Mouse (Mus musculus): ENCODE measurements at regions not wholly inside any gene's neighbourhood (a gene's known extent, or its start where the extent isn't known, plus 50 kb on each side); places are given as distances from the start of the nearest gene placed in this dataset.

GRCm38 (mm10) chr13:6201516-6201915 lies 340.2 kb downstream of the Klf6 start:
- Histone ChIP-seq H3K27me3 (replicated peaks; ENCODE audit: insufficient read depth, low read length) (no peaks in the 10 kb centered on the region), H3K4me2 (replicated peaks; ENCODE audit: low read depth, low read length) (no peak overlapping the region), H3K4me1 (ENCODE audit: insufficient read depth, low read depth, low read length) (no peaks in the 10 kb centered on the region), H3K4me3 (ENCODE audit: low read depth, low read length) (no peak overlapping the region), H3K27ac (ENCODE audit: low read length) (no peak overlapping the region), H3K36me3 (ENCODE audit: insufficient read depth, low read length) (no peaks in the 10 kb centered on the region), H3K9me3 (ENCODE audit: low read length) (no peaks in the 10 kb centered on the region), H3K9ac (replicated peaks; ENCODE audit: low read depth) (no peak overlapping the region)
- TF ChIP-seq CTCF (IDR thresholded peaks at IDR 0.05) (no peak), EP300 (IDR thresholded peaks at IDR 0.05) (no peak)
- ATAC-seq: no peak
- DNase-seq (ENCODE audit: low spot score): no peak
- 75% methylated on average over 1 of the region's 1 CpGs for WGBS

GRCm38 (mm10) chr13:6204801-6205200 lies 343.1 kb upstream of the Pitrm1 start:
- TF ChIP-seq EP300 (IDR thresholded peaks at IDR 0.05): no peak
- TF ChIP-seq CTCF (IDR thresholded peaks at IDR 0.05): no peak

GRCm38 (mm10) chr13:6212550-6212949 lies 335.4 kb upstream of the Pitrm1 start:
- TF ChIP-seq CTCF (IDR thresholded peaks at IDR 0.05): no peak
- no peak for TF ChIP-seq EP300 (IDR thresholded peaks at IDR 0.05)
- Histone ChIP-seq H3K27ac (ENCODE audit: low read length) (no peak overlapping the region), H3K9me3 (ENCODE audit: low read length) (no peaks in the 10 kb centered on the region), H3K9ac (replicated peaks; ENCODE audit: low read depth) (no peak overlapping the region), H3K4me3 (ENCODE audit: low read depth, low read length) (no peak overlapping the region), H3K27me3 (replicated peaks; ENCODE audit: insufficient read depth, low read length) (no peaks in the 10 kb centered on the region), H3K4me1 (ENCODE audit: insufficient read depth, low read depth, low read length) (no peaks in the 10 kb centered on the region), H3K4me2 (replicated peaks; ENCODE audit: low read depth, low read length) (no peak overlapping the region), H3K36me3 (ENCODE audit: insufficient read depth, low read length) (no peaks in the 10 kb centered on the region)
- WGBS: 48% methylated on average over 2 of the region's 2 CpGs
- no peak for ATAC-seq
- no peak for DNase-seq (ENCODE audit: low spot score)

More at GRCm38 (mm10) chr13:6204801-6205200, 343.1 kb upstream of the Pitrm1 start:
- 71% methylated on average over 4 of the region's 4 CpGs for WGBS
- no peak for DNase-seq (ENCODE audit: low spot score)
- Histone ChIP-seq H3K9ac (replicated peaks; ENCODE audit: low read depth) (no peak overlapping the region), H3K27me3 (replicated peaks; ENCODE audit: insufficient read depth, low read length) (no peaks in the 10 kb centered on the region), H3K4me2 (replicated peaks; ENCODE audit: low read depth, low read length) (no peak overlapping the region), H3K27ac (ENCODE audit: low read length) (no peak overlapping the region), H3K4me1 (ENCODE audit: insufficient read depth, low read depth, low read length) (no peaks in the 10 kb centered on the region), H3K9me3 (ENCODE audit: low read length) (no peaks in the 10 kb centered on the region), H3K4me3 (ENCODE audit: low read depth, low read length) (no peak overlapping the region), H3K36me3 (ENCODE audit: insufficient read depth, low read length) (no peaks in the 10 kb centered on the region)
- no peak for ATAC-seq

- WGBS: 94% methylated on average over 2 of the region's 2 CpGs
- no peak overlapping the region for H3K9ac ChIP-seq (replicated peaks; ENCODE audit: low read depth)
- H3K9me3 ChIP-seq (ENCODE audit: low read length): no peaks in the 10 kb centered on the region
- H3K27me3 ChIP-seq (replicated peaks; ENCODE audit: insufficient read depth, low read length): no peaks in the 10 kb centered on the region
- H3K36me3 ChIP-seq (ENCODE audit: insufficient read depth, low read length): no peaks in the 10 kb centered on the region
- no peak overlapping the region for H3K4me2 ChIP-seq (replicated peaks; ENCODE audit: low read depth, low read length)
- ATAC-seq (no peak), DNase-seq (ENCODE audit: low spot score) (no peak)
- no peaks in the 10 kb centered on the region for H3K4me1 ChIP-seq (ENCODE audit: insufficient read depth, low read depth, low read length)
- TF ChIP-seq EP300 (IDR thresholded peaks at IDR 0.05) (no peak), CTCF (IDR thresholded peaks at IDR 0.05) (no peak)
- H3K27ac ChIP-seq (ENCODE audit: low read length): no peak overlapping the region
- no peak overlapping the region for H3K4me3 ChIP-seq (ENCODE audit: low read depth, low read length)
These were observed 333.8 kb upstream of the Pitrm1 start for GRCm38 (mm10) chr13:6214189-6214588.

- no peak overlapping the region for H3K4me2 ChIP-seq (replicated peaks; ENCODE audit: low read depth, low read length)
- ATAC-seq: no peak
- H3K9ac ChIP-seq (replicated peaks; ENCODE audit: low read depth): no peak overlapping the region
- no peak for DNase-seq (ENCODE audit: low spot score)
- no peak overlapping the region for H3K27ac ChIP-seq (ENCODE audit: low read length)
- no peaks in the 10 kb centered on the region for H3K27me3 ChIP-seq (replicated peaks; ENCODE audit: insufficient read depth, low read length)
- WGBS: 76% methylated on average over 7 of the region's 7 CpGs
- H3K9me3 ChIP-seq (ENCODE audit: low read length): no peaks in the 10 kb centered on the region
- no peak overlapping the region for H3K4me3 ChIP-seq (ENCODE audit: low read depth, low read length)
- H3K36me3 ChIP-seq (ENCODE audit: insufficient read depth, low read length): no peaks in the 10 kb centered on the region
- no peak for TF ChIP-seq CTCF (IDR thresholded peaks at IDR 0.05)
- no peak for TF ChIP-seq EP300 (IDR thresholded peaks at IDR 0.05)
- H3K4me1 ChIP-seq (ENCODE audit: insufficient read depth, low read depth, low read length): no peaks in the 10 kb centered on the region
These were observed 321.8 kb upstream of the Pitrm1 start for GRCm38 (mm10) chr13:6226087-6226643.

- no peak overlapping the region for H3K27ac ChIP-seq (ENCODE audit: low read length)
- H3K4me3 ChIP-seq (ENCODE audit: low read depth, low read length): no peak overlapping the region
- TF ChIP-seq CTCF (IDR thresholded peaks at IDR 0.05) (no peak), EP300 (IDR thresholded peaks at IDR 0.05) (no peak)
- no peak overlapping the region for H3K4me2 ChIP-seq (replicated peaks; ENCODE audit: low read depth, low read length)
- no peak for DNase-seq (ENCODE audit: low spot score)
- H3K9me3 ChIP-seq (ENCODE audit: low read length): no peaks in the 10 kb centered on the region
- 83% methylated on average over 1 of the region's 1 CpGs for WGBS
- no peaks in the 10 kb centered on the region for H3K36me3 ChIP-seq (ENCODE audit: insufficient read depth, low read length)
- H3K27me3 ChIP-seq (replicated peaks; ENCODE audit: insufficient read depth, low read length): no peaks in the 10 kb centered on the region
- H3K4me1 ChIP-seq (ENCODE audit: insufficient read depth, low read depth, low read length): no peaks in the 10 kb centered on the region
- ATAC-seq: no peak
- H3K9ac ChIP-seq (replicated peaks; ENCODE audit: low read depth): no peak overlapping the region
These were observed 319.7 kb upstream of the Pitrm1 start for GRCm38 (mm10) chr13:6228278-6228677.

GRCm38 (mm10) chr13:6235394-6235793 lies 312.6 kb upstream of the Pitrm1 start:
- no peak for ATAC-seq
- Histone ChIP-seq H3K27ac (ENCODE audit: low read length) (no peak overlapping the region), H3K9me3 (ENCODE audit: low read length) (no peaks in the 10 kb centered on the region), H3K4me3 (ENCODE audit: low read depth, low read length) (no peak overlapping the region), H3K4me1 (ENCODE audit: insufficient read depth, low read depth, low read length) (no peaks in the 10 kb centered on the region), H3K27me3 (replicated peaks; ENCODE audit: insufficient read depth, low read length) (no peaks in the 10 kb centered on the region), H3K9ac (replicated peaks; ENCODE audit: low read depth) (no peak overlapping the region), H3K36me3 (ENCODE audit: insufficient read depth, low read length) (no peaks in the 10 kb centered on the region), H3K4me2 (replicated peaks; ENCODE audit: low read depth, low read length) (no peak overlapping the region)
- WGBS: 94% methylated on average over 1 of the region's 1 CpGs
- no peak for DNase-seq (ENCODE audit: low spot score)
- TF ChIP-seq EP300 (IDR thresholded peaks at IDR 0.05) (no peak), CTCF (IDR thresholded peaks at IDR 0.05) (no peak)
